Mouse (Mus musculus) small intestine, adult 2 months (tissue): ENCODE data around the gene Ss18l1.

Experiments
- CTCF ChIP-seq: fragments of 200-500 bp; IDR thresholded peaks from 2 replicates; pipeline ENCODE4 v1.5.1; 2012; ENCODE audit warnings: low read depth, mild to moderate bottlenecking, control low read depth, inconsistent platforms, low read length, moderate library complexity, mixed read lengths; ENCODE audit not compliant: insufficient replicate concordance, insufficient read length; ENCODE audit errors: extremely low read depth
- POLR2A ChIP-seq: fragments of 200-500 bp; IDR thresholded peaks from 2 replicates; pipeline ENCODE4 v1.6.1; 2012; ENCODE audit warnings: low read depth, mild to moderate bottlenecking, control low read depth, inconsistent platforms, low read length, moderate library complexity

DNA sequence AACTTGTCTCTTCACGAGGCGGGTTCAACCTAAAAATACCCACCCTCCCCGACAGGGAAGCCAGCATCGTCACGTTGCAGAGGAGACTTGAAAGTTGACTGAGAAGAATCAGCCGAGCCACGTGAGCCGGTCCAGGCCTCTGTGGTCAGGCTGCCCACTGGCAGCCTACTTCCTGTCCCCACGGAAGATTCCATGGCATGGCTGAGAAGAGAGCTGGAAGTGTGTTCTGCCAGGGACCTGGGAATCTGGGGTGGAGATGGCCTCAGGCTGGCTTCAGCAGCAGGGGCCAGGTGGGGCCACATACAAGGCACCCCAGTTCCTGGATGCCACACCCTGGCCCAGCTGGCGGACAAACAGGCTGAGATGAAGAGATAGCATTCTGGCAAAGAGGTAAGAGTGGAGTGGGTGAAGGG, 73.8 kb downstream of the Ss18l1 start:
- no peak for TF ChIP-seq POLR2A
- no peak for TF ChIP-seq CTCF
